Mouse (Mus musculus): ENCODE data around the gene Zbtb24.

Gene Zbtb24

GRCm38 (mm10) chr10:41470693-41471092, 20.5 kb downstream of the Zbtb24 start:
- no peak for DNase-seq

DNA sequence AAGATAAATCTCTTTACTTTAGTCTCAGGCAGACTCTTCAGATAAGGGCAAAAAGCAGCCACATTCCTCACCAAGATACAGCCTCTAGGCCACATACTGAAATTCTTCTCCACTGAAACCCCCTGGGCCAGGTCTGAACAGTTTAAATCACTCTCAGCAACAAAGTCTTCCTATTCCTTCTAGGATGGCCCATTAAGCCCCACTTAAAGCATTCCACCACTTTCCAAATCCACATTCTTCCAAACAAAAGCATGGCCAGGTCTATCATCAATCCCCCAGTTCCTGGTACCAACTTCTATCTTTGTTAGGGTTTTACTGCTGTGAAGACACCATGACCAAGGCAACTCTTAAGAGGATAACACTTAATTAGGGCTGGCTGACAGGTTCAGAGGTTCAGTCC, 22.4 kb downstream of the Zbtb24 start:
- DNase-seq, result no peak

- no peak for DNase-seq
These were observed 22.8 kb downstream of the Zbtb24 start for GRCm38 (mm10) chr10:41472962-41473481.

DNA sequence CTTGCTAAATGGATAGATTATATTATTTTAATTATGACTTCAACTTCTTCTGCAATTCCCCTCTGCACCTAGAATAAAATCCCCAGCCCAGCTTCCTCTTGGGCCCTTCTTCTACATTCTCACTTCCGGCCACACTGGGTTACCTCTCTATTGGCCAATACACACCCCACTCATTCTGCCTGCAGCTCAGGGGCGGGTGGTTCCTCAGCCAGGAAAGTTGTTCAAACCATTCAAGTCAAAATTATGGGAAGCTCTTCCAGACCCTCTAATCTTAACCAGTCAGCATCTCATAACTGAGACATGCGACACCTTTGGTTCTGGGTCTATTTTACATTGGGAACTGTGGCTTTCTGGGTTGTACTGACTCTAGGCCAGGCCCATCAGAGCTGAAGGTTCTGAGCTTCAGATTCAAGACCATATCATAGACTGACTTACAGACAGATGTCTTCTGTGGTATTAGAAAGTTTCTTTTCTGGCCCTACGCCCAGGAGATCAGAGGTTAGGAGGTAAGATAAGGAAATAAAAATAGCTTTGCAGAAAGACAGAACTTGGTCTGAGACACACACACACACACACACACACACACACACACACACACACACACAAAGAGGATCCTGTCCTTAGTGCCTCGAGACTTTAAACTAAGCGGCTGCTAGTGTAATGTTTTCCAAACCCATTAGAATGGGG, 23.7 kb downstream of the Zbtb24 start:
- no peak for DNase-seq

DNA sequence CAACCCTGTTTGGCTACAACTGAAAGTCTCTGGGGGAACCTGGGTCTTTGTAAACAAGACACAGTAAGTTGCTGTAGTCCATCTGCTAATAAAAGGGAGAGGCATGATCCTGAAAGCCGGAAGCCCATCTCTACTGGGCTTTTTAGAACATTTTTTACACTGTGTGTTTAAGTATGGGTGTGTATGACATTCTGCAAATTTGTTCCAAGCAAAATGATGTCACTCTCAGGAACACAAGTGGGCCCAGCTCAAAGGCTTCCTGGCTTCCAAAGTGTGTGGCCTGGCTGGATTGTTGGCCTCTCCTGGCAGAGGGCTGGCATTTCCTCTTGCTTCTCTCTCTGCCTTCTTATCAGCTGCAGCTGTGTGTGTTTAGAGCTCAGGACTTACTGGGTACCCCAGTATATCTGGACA, 24.8 kb downstream of the Zbtb24 start:
- no peak for DNase-seq

GRCm38 (mm10) chr10:41476171-41477017, 26.2 kb downstream of the Zbtb24 start, which contains the start of gene Mical1:
Gene Mical1, plus strand, starts transcription at chr10:41476314.
- peak; percentile 80 for DNase-seq

DNA sequence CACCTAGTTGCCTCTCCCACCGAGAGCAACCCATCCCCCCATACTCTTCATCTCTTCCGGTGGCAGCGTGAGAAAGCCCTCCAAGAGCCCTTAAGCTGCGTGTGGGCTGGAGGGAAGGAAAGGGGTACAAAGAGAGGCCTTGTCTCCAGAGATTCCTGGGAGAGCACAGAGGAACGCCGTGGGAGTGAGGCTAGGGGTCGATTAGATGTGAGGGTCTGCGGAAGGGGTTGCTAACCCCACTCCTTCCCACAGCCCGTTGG, 26.8 kb downstream of the Zbtb24 start:
- peak; percentile 75 for DNase-seq

DNA sequence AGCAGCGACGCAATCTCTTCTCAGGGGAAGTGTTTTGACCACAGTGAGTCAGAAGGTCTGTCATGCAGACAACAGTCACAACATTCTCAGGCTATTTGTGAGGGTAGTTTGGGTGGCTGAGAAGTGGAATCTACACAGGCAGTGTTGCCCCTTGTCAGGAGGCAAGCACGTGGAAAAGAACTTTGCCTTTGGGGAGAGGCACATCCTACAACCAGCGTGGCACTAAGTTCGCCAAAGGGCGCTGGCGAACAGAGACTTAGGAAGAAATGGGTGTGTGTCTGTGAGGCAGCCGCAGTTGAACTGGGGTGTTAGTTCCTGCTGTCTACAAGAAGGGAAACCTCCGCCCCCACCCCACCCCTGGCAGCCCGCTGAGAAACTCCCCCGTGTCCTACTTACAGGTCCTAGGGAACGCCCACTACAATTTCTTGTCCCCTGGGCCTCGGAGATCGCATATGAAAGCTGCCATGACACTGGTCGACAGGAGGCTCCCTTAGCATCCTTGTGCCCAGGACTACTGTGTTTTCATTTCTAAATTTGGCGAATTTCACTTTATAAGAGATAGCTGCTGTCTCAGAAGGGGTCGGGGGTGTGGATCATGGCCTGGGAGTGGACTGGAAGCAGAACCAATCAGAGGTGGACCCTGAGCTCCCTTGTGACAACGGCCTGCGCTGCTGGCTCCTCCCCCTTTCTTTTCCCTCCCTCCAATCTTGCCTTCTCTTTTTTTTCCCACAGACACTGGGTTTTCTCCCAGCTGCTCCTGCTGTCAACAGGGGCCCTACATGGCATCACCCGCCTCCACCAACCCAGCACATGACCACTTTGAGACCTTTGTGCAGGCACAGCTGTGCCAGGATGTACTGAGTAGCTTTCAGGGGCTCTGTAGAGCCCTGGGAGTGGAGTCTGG, 27.3 kb downstream of the Zbtb24 start:
- peak; percentile 79 for DNase-seq

DNA sequence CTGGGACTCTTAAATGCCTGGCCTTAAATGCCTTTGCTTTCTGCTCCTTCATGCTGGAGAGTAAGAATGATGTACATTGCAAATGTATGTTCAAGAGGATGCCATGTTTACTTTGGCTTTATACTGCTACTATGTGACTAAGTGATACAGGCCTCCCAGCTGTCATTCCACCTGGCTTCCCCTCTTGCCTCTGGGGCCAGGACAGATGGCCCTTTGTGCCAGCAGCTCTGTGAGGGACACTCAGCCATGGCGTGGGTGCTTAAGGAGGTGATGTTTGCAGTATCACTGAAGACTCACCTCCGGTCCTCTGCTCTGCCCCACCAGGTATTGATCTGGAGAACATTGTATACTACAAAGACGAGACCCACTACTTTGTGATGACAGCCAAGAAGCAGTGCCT, 29.8 kb downstream of the Zbtb24 start:
- no peak for DNase-seq

DNA sequence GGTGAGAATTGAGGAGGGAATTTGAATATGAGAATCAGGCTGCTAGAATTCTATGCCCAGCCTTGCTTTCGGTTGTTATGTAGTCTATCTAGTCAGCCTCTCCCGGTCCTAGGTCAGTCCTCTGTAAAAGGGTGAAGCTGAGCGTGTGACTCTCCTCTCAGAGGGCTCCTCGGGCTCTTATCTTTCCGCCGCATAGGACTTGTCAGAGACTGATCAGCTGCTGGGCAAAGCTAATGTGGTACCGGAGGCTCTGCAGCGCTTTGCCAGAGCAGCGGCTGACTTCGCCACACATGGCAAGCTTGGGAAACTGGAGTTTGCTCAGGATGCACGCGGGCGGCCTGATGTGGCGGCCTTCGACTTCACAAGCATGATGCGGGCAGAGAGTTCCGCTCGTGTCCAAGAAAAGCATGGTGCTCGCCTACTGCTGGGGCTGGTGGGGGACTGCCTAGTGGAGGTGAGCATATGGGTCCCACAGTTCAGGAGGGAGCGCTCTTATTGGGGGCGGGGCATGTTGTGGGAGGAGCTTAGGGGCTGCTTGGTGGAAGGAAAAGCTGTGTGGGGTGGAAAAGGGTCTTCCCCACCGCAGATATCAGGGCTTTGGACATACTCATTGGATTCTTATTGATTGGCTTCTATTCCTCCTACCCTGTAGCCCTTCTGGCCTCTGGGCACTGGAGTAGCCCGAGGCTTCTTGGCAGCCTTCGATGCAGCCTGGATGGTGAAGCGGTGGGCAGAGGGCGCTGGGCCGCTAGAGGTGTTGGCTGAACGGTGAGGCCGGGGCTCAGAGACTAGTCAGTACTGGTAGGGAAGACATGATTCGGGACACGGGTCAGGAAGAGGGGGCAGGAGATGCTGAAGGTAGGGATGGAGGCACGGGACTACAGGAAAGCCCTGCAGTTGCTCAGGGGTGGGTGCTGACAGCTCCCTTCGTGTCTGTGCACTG, 31.0 kb downstream of the Zbtb24 start:
- DNase-seq, result no peak

DNA sequence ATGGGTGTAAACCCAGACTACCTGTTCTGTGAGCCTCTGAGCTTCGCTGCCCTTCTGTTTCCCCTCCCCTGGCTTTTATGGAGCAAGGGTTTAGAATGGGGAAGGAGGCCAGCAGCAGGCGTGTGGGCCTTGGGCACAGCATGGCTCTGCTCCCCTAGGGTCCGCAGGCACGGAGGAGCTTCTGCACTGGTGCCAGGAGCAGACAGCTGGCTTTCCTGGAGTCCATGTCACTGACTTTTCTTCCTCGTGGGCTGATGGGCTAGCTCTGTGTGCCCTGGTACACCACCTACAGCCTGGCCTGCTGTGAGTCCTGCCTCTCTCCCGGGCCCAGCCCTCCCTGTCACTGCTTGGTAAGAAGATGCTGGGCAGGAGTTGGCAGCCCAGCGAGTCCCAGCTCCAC, 32.3 kb downstream of the Zbtb24 start:
- no peak for DNase-seq

DNA sequence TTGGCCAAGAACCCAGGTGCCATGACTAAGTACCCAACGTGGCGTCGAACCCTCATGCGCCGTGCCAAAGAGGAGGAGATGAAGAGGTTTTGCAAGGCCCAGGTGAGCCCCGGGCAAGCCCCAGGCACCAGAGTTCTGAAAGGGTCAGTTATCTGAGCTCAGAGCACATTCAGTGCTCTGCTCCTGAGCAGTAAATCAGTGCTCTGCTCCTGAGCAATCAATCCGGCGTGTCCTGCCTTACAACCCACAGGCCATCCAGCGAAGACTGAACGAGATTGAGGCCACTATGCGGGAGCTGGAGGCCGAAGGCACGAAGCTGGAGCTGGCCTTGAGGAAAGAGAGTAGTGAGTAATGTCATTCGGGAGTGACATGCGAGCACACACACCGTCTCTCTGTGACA, 35.6 kb downstream of the Zbtb24 start:
- no peak for DNase-seq

- DNase-seq, result no peak
These were observed 36.5 kb downstream of the Zbtb24 start for GRCm38 (mm10) chr10:41486506-41487170.

DNA sequence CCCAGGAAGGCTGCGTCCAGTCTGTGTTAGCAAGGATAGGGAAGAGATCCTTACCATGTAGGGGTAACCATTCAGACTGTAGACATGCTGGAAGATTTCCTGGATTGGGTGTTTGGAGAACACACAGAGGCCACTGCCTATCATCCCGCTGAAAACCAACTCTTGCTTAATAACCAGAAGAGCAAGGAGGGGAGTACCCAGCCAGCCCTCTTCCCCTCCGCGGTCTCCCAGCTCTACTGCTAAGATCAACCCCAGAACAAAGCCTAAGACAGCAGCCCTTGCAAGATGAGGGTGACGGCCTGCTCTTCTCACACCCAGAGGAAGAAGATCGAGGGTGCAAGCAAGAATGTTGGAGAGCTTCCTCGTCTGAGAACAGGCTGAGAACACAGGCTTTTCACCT, 38.7 kb downstream of the Zbtb24 start:
- no peak for DNase-seq

DNA sequence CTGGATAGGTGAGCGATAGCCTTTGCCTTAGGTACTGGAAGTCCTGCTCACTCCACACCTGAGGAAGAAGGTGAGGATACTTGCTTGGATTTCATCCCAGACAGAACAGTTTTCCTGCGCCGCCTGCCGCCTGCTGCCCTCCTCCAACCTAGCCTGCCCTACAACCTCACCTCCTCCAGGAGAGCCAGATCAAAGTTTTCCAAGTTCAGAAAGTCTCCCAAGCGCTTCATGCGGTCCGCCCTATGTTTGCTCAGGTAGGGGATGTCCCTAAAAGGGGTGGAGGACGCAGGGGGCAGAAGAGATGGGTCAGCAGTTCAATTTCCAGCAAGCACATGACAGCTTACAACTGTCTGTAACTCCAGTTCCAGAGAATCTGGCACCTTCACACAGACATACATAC, 39.1 kb downstream of the Zbtb24 start:
- no peak for DNase-seq

GRCm38 (mm10) chr10:41489708-41490517, 39.7 kb downstream of the Zbtb24 start, which contains the start of the genes Smpd2 and Ppil6:
Gene Smpd2, minus strand, starts transcription at chr10:41490369.
Gene Ppil6, plus strand, starts transcription at chr10:41490439.
- peak; percentile 96 for DNase-seq

DNA sequence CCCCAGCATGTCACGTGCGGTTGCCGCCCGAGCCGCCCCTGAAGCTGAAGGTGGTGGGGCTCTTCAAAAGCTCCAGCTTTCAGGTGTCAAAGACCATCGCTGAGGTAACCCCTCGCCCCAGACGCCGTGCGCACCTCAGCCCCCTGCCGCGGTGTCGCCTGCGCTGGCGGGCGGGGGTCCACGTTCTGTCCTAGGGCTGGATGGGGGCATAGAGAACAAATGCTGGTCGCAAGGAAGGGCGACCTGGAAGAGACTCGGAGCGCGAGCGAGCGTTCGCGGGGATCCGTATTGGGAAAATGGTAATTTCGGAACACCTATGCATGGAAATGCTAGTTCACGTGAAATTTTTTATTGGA, 40.3 kb downstream of the Zbtb24 start:
- no peak for DNase-seq

GRCm38 (mm10) chr10:41491111-41491510, 40.9 kb downstream of the Zbtb24 start:
- DNase-seq, result no peak

DNA sequence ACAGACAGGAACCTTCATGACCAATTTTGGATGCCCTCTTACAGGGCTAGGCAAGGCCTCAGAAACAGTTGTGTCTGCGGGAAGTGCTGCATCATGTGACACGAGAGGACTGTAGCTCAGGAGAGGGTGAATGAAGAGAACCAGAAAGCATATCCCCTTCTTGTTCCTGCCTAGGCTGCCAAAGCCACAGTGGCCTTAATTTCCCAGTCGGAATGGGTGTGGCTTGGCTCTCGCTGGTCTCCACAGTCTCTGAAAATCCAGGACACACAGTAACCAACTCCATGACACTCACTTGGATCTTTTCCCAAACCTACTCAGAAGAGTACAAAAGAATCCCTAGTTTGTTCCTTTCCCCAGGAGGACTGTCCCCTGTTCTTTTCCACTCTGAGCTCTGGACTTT, 50.8 kb downstream of the Zbtb24 start:
- no peak for DNase-seq

DNA sequence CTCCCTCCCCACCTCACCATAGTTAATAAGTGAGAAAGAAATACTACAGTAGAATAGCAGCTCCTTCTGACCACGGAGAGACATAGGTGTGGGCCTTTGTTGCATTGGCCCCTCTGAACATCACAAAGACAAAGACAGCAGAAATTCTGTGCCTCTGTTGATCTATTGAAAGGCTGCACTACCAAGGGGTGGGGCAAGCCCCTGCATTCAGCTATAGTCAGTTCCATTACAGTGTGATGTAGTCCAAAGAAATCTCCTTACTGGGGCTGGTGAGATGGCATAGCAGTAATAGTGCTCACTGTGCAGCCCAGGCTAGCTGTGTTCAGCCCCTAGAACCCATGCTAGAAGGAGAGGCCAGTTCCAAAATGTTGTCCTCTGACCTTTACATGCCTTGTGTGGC, 54.8 kb downstream of the Zbtb24 start:
- DNase-seq, result no peak

DNA sequence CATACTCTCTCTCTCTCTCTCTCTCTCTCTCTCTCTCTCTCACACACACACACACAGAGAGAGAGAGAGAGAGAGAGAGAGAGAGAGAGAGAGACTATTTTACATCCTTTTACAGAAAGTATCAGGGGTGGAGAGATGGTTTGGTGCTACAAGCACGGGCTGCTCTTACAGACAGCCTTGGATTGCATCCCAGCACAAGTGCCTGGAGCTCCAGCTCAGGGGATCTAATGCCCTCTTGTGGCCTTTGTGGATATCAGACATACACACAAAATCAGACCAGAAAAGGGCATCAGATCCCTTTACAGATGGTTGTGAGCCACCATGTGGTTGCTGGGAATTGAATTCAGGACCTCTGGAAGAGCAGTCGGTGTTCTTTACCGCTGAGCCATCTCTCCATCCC, 55.3 kb downstream of the Zbtb24 start:
- DNase-seq, result peak; percentile 73

All from thymus, postnatal 14 days (tissue).